Mouse (Mus musculus) cerebellum, adult (tissue): Measurements from ENCODE around the gene H3f3a.

Experiments used
- ATAC-seq: cut with Nextera tagmentation; 2 replicates; pipeline ENCODE4 v1.9.2; 2017; ENCODE audit warnings: mild to moderate bottlenecking, moderate library complexity, mixed read lengths; ENCODE audit not compliant: insufficient number of reproducible peaks, low FRiP score, low TSS enrichment

H3f3a gene

GRCm38 (mm10) chr1:180763828-180764227 lies 49.9 kb downstream of the H3f3a start:
- peak; percentile 71 for ATAC-seq

DNA sequence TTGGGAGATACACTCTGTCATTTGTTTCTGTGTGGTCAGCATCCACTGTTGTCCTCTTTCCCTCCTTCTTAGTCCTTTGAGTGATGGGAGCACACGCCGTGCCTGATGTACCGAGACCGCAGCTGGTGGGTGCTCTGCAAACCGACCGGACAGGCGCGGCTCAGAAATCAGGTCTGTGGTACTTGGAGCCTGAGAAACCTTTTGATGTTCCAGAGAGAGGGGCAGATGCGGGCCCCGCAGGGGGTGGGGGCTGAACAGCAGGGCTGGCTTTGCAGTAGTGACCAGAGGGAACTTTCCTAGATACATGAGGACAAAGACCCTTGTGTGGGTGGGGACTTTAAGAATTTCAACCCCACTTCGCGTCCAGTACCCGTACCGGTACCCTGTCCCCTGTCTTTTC lies 50.4 kb downstream of the H3f3a start:
- no peak for ATAC-seq

DNA sequence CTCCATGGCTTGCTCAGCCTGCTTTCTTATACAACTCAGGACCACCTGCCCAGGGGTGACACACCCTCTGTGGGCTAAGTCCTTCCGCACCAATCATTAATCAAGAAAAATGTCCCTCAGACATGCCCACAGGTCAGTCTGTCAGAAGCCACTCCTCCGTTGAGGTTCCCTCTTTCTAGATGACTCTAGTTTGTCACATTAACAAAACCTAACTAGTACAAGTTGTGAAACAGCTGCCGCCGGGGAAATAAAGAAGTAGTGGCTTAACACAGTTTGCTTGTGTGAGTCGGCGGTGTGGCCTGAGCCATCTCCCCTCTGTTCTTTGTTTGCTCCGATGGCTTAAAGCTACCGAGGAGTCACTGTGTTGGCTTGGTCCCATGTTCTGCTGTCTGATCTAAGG lies 51.1 kb downstream of the H3f3a start:
- ATAC-seq = no peak

GRCm38 (mm10) chr1:180762180-180762579 lies 51.6 kb downstream of the H3f3a start:
- ATAC-seq = no peak

- ATAC-seq = no peak
Observed at GRCm38 (mm10) chr1:180757956-180758520, 55.7 kb downstream of the H3f3a start.

DNA sequence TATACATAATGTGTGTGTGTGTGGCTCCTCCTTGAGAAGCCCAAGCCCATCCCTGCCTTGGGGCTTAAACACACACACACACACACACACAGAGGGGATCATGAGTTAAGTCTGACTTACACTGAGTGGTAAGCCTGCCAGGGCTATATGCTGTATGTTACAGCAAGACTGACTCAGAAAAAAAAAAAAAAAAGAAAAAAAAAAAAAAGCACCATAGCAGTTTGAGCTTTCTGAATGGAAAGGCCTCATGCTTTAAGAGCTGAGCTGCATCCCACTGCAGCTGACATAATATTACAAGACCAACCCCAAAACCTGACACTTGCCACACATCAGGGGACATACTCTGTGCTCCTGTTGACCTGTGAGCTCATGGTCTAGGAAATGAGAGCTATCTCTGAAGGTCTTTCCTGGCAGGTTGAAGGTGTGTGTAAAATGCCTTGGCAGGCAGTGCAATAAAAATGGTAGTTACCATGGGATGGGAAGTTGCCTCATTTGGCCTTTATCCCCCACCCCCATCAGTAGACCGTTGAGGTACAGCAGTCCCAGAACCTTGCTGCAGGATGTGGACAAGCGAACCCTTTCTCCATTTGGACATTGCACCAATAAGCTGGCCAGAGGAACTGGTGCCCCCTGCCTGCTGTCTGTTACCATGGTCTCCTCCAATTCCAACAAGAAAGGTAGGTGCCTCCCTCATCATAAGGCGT lies 56.3 kb downstream of the H3f3a start:
- no peak for ATAC-seq

DNA sequence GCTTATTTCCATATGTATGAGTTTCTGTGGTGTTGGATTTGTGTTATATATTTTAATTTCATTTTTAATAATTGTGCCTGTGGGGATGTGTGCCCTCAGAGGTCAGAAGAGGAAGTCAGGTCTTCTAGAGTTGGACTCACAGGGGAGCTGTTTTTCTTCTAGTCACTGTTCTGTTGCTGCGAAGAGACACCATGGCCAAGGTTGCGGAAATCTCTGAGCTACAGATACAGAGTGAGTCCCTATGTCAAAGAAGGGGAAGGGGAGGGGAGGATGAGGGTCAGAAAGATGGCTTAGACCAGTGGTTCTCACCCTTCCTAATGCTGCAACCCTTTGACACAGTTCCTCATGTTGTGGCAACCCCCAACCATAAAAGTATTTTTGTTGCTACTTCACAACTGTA lies 57.0 kb downstream of the H3f3a start:
- no peak for ATAC-seq

GRCm38 (mm10) chr1:180754376-180754775 lies 59.4 kb downstream of the H3f3a start:
- ATAC-seq = no peak

DNA sequence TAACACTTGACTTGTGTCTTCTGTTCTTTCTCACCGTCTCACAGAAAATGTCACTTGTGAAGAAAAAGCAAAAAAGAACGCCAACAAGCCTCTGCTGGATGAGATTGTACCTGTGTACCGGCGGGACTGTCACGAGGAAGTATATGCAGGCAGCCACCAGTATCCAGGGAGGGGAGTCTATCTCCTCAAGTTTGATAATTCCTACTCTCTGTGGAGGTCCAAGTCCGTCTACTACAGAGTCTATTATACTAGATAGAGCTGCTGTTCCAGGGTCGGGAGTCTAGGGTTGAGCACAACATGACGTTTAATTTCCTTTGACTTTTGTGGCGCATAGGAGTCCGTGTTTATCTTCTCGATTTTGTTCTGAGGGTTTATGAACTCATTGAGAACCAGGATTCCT lies 61.6 kb downstream of the H3f3a start:
- no peak for ATAC-seq
